In the genomic region with DNA sequence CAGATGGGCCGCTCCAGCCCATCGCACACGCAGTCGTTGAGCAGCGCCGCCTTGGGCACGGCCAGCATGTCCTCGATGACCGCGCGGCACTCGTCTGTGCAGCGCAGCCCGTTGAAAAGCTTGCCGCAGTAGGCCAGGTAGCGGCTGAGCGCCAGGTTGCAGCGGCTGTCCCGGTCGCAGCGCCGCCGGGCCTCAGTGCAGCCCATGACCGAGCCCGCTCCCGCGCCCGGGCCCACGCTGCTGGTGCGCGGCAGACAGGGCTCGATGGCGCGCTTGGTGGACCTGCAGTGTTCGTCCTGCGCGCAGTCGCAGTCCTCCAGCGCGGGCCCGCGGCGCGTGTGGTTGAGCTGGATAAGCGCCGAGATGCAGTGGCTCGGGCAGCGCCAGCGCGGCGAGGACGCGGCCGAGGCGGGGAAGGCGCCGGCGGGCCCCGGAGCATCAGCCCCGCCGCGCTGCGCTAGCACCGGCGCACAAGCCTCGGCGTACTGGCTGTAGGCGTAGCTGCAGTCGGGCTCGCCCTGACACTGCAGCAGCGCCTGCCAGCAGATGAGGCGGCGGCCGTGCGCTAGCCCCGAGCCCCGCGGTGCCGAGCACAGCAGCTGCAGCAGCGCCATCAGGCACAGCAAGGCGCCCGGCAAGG, we compare ENCODE assay signal across 8 mouse cellular contexts. TPM values are rescaled to one million over a fixed set of nuclear protein-coding genes. Genes with fewer than 3 reads are reported as not detected.
A peak's percentile ranks its signal among the peaks of the same experiment; 100 is the strongest.
DNase-seq lines count a peak whose midpoint lies in the region; ATAC-seq and TF ChIP-seq lines count a peak whose summit lies in the region.

No protein-coding gene starts in this region.

- H3K4me3 ChIP-seq in lung, adult 2 months (replicated peaks; ENCODE audit: extremely low read depth, low read depth, low read length) = peak overlapping the region; percentile 62
- H3K4me3 ChIP-seq in embryonic facial prominence, embryonic 11.5 days (ENCODE audit: low read depth, low read length) = peak overlapping the region; percentile 97
- peak overlapping the region; percentile 77 for H3K4me3 ChIP-seq in heart, embryonic 10.5 days
- peak overlapping the region; percentile 91 for H3K4me3 ChIP-seq in kidney, postnatal 0 days (replicated peaks; ENCODE audit: low read depth, low read length)
- peak overlapping the region; percentile 58 for H3K4me3 ChIP-seq in liver, embryonic 13.5 days (replicated peaks)
- peak overlapping the region; percentile 58 for H3K4me3 ChIP-seq in olfactory bulb, adult 2 months (ENCODE audit: insufficient read depth, low read depth, low read length)

- no peaks in the 10 kb centered on the region for H3K9me3 ChIP-seq in embryonic facial prominence, embryonic 11.5 days (replicated peaks; ENCODE audit: control insufficient read depth, low read length)
- H3K9me3 ChIP-seq in heart, embryonic 10.5 days = no peaks in the 10 kb centered on the region
- H3K9me3 ChIP-seq in kidney, postnatal 0 days (replicated peaks; ENCODE audit: low read length) = no peaks in the 10 kb centered on the region
- H3K9me3 ChIP-seq in liver, embryonic 13.5 days (replicated peaks) = no peaks in the 10 kb centered on the region

- TF ChIP-seq POLR2A in lung, adult 2 months (IDR thresholded peaks at IDR 0.05; ENCODE audit: borderline replicate concordance, extremely low read depth, low read depth, low read length) = no peak
- peak; percentile 14; the same call in 1 of the 2 replicates for TF ChIP-seq POLR2A in olfactory bulb, adult 2 months (IDR thresholded peaks at IDR 0.05; ENCODE audit: insufficient read depth, low read depth, low read length)

- 0 out of 2 replicates have a peak, but pooled peaks cover 1% of the 10 kb centered on the region for H3K27me3 ChIP-seq in embryonic facial prominence, embryonic 11.5 days (ENCODE audit: control insufficient read depth, insufficient read depth, low read length)
- H3K27me3 ChIP-seq in heart, embryonic 10.5 days (ENCODE audit: insufficient read depth, poor library complexity, severe bottlenecking) = no peaks in the 10 kb centered on the region
- no peaks in the 10 kb centered on the region for H3K27me3 ChIP-seq in kidney, postnatal 0 days (ENCODE audit: insufficient read depth, low read length)
- peaks cover 80% of the 10 kb centered on the region for H3K27me3 ChIP-seq in liver, embryonic 13.5 days

- under 1% methylated on average over 81 of the region's 82 CpGs for WGBS in lung, adult 2 months
- WGBS in embryonic facial prominence, embryonic 11.5 days = under 1% methylated on average over 75 of the region's 82 CpGs
- under 1% methylated on average over 78 of the region's 82 CpGs for WGBS in heart, embryonic 10.5 days
- WGBS in kidney, postnatal 0 days = under 1% methylated on average over 75 of the region's 82 CpGs
- WGBS in liver, embryonic 13.5 days (ENCODE audit: insufficient replicate concordance) = under 1% methylated on average over 74 of the region's 82 CpGs
- WGBS in olfactory bulb, adult 2 months = under 1% methylated on average over 82 of the region's 82 CpGs

- peaks cover 7% of the 10 kb centered on the region for H3K4me1 ChIP-seq in lung, adult 2 months (ENCODE audit: control insufficient read depth, insufficient read depth, low read length)
- H3K4me1 ChIP-seq in embryonic facial prominence, embryonic 11.5 days (ENCODE audit: control insufficient read depth, insufficient read depth, low read length) = no peaks in the 10 kb centered on the region; the same call in 1 of the 2 replicates
- H3K4me1 ChIP-seq in heart, embryonic 10.5 days = peaks cover 28% of the 10 kb centered on the region
- H3K4me1 ChIP-seq in kidney, postnatal 0 days (replicated peaks; ENCODE audit: insufficient read depth, low read length) = peaks cover 8% of the 10 kb centered on the region; the same call in 1 of the 2 replicates
- H3K4me1 ChIP-seq in liver, embryonic 13.5 days (replicated peaks) = peaks cover 16% of the 10 kb centered on the region
- H3K4me1 ChIP-seq in olfactory bulb, adult 2 months (ENCODE audit: control insufficient read depth, insufficient read depth, low read length) = peaks cover 8% of the 10 kb centered on the region; the same call in 1 of the 2 replicates

- no peaks in the 10 kb centered on the region for H3K36me3 ChIP-seq in embryonic facial prominence, embryonic 11.5 days (replicated peaks; ENCODE audit: control insufficient read depth, insufficient read depth, low read depth, low read length)
- no peaks in the 10 kb centered on the region for H3K36me3 ChIP-seq in heart, embryonic 10.5 days
- no peaks in the 10 kb centered on the region for H3K36me3 ChIP-seq in kidney, postnatal 0 days (ENCODE audit: insufficient read depth, low read length)
- H3K36me3 ChIP-seq in liver, embryonic 13.5 days = no peaks in the 10 kb centered on the region

- peak; percentile 21 for DNase-seq in lung, adult 2 months
- no peak for DNase-seq in lung, postnatal 36 days
- peak; percentile 72 for DNase-seq in embryonic facial prominence, embryonic 11.5 days (ENCODE audit: low spot score)
- DNase-seq in heart, embryonic 10.5 days (ENCODE audit: low spot score) = no peak
- peak; percentile 65 for DNase-seq in kidney, postnatal 0 days (ENCODE audit: low spot score)
- DNase-seq in liver, embryonic 13.5 days = no peak

- H3K4me2 ChIP-seq in embryonic facial prominence, embryonic 11.5 days (ENCODE audit: low read depth, low read length) = peak overlapping the region; percentile 74
- peak overlapping the region; percentile 61 for H3K4me2 ChIP-seq in kidney, postnatal 0 days (ENCODE audit: low read length)
- peak overlapping the region; percentile 70 for H3K4me2 ChIP-seq in liver, embryonic 13.5 days

- no peak for TF ChIP-seq CTCF in lung, adult 2 months (IDR thresholded peaks at IDR 0.05; ENCODE audit: insufficient read depth, low read length)
- no peak for TF ChIP-seq CTCF in kidney, postnatal 0 days (IDR thresholded peaks at IDR 0.05; ENCODE audit: low read depth)
- no peak for TF ChIP-seq CTCF in olfactory bulb, adult 2 months (IDR thresholded peaks at IDR 0.05; ENCODE audit: insufficient read depth, low read depth, low read length)

- H3K9ac ChIP-seq in embryonic facial prominence, embryonic 11.5 days (replicated peaks; ENCODE audit: low read length) = peak overlapping the region; percentile 99
- H3K9ac ChIP-seq in kidney, postnatal 0 days (ENCODE audit: low read depth, low read length) = peak overlapping the region; percentile 97
- peak overlapping the region; percentile 59 for H3K9ac ChIP-seq in liver, embryonic 13.5 days

- H3K27ac ChIP-seq in embryonic facial prominence, embryonic 11.5 days (replicated peaks; ENCODE audit: low read depth, low read length) = peak overlapping the region; percentile 100
- peak overlapping the region; percentile 96 for H3K27ac ChIP-seq in heart, embryonic 10.5 days
- H3K27ac ChIP-seq in kidney, postnatal 0 days = peak overlapping the region; percentile 100
- H3K27ac ChIP-seq in liver, embryonic 13.5 days = peak overlapping the region; percentile 64
- peak overlapping the region; percentile 11 for H3K27ac ChIP-seq in olfactory bulb, adult 2 months (ENCODE audit: insufficient read depth, low read depth, low read length)

- peak; percentile 4; the same call in 1 of the 2 replicates for ATAC-seq in embryonic facial prominence, embryonic 11.5 days (replicated peaks; ENCODE audit: insufficient number of reproducible peaks, low FRiP score, low TSS enrichment, low read depth)
- ATAC-seq in kidney, postnatal 0 days (replicated peaks; ENCODE audit: low FRiP score, low read depth) = peak; percentile 33
- ATAC-seq in liver, embryonic 13.5 days (ENCODE audit: low read depth) = peak; percentile 22; the same call in 1 of the 2 replicates
- ATAC-seq in inflammation-experienced regulatory T-cells, adult 6 months = no peak

RNA-seq across cellular contexts. Expression of gene Gas1, which starts 0.9 kb away (rescaled TPM):
- 66.0 and 124 TPM in 2 replicates for polyA plus RNA-seq in lung, adult 2 months (2012; rRNA removed)
- 151 and 157 TPM in 2 replicates for polyA plus RNA-seq in embryonic facial prominence, embryonic 11.5 days (2014; fragmentation: Nextera tagmentation; extraction: Ambion mirVana)
- 27.4 and 71.7 TPM in 2 replicates for polyA plus RNA-seq in heart, embryonic 10.5 days (2016; fragmentation: Nextera tagmentation; extraction: Ambion mirVana)
- 84.7 and 116 TPM in 2 replicates for polyA plus RNA-seq in kidney, postnatal 0 days (2015; fragmentation: Nextera tagmentation; extraction: Ambion mirVana)
- 2.8 and 4.1 TPM in 2 replicates for polyA plus RNA-seq in liver, embryonic 13.5 days (2015; fragmentation: Nextera tagmentation; extraction: Ambion mirVana)
- polyA plus RNA-seq in olfactory bulb, adult 2 months (2012; ENCODE audit: insufficient read depth, insufficient read length, low replicate concordance, missing spikeins) = not detected in 2 replicates
- not detected for polyA plus RNA-seq in inflammation-experienced regulatory T-cells, adult 6 months (2017; shearing (Covaris generic))

Comparison
In these comparisons a context has a peak if more than half of its experiments do, and no peak if none do; other contexts are left out.
1. DNase-seq: peak in lung, adult 2 months (single experiment), embryonic facial prominence, embryonic 11.5 days (single experiment) and kidney, postnatal 0 days (single experiment); none in lung, postnatal 36 days (single experiment), heart, embryonic 10.5 days (single experiment) and liver, embryonic 13.5 days (single experiment).
2. H3K27ac ChIP-seq: peak in every context shown above with its lines; median percentile 100 in embryonic facial prominence, embryonic 11.5 days; 100 in kidney, postnatal 0 days; 96 in heart, embryonic 10.5 days; 64 in liver, embryonic 13.5 days; 11 in olfactory bulb, adult 2 months.
3. Peak in every context shown above with its lines, with median percentiles within 50 percentile points of each other: H3K4me3 ChIP-seq, H3K4me2 ChIP-seq and H3K9ac ChIP-seq.